Mouse (Mus musculus): Measurements from ENCODE around the gene Prokr2. TPM values are rescaled to one million over a fixed set of nuclear protein-coding genes. Genes with fewer than 3 reads are reported as not detected.
"Not testable (repeated sequence)": the region's sequence is repeated elsewhere in the genome, so short reads cannot be mapped to it uniquely, and the experiment has no call there.

The Prokr2 gene
- total RNA-seq, 2 experiments from 2014 or later = 15.3 to 20.3 TPM

- intact Hi-C loops (cut with DNase I) = no loop called here
Observed at GRCm38 (mm10) chr2:132290808-132291207, 94.4 kb downstream of the Prokr2 start.

GRCm38 (mm10) chr2:132289213-132289612, 96.0 kb downstream of the Prokr2 start:
- DNase-seq; intact Hi-C loops (cut with DNase I): not testable (repeated sequence)

More at GRCm38 (mm10) chr2:132290808-132291207, 94.4 kb downstream of the Prokr2 start:
- no peak for DNase-seq

Other genes starting within 250 kb of the Prokr2 start
- gene Slc23a2, start 240.3 kb downstream of the Prokr2 start, total RNA-seq (2021) = 10 to 100 TPM; 75.9 to 79.6 TPM
- gene Tmem230, start 137.6 kb downstream of the Prokr2 start, total RNA-seq (2021) = 10 to 100 TPM; 23.5 to 23.9 TPM
- 10 to 100 TPM; 74.2 to 81.4 TPM for gene Pcna, start 132.1 kb downstream of the Prokr2 start, total RNA-seq (2021)
- 100 to 1,000 TPM in 1 of 2 experiments, 10 to 100 TPM in 1; 96.4 to 110 TPM for gene Cds2, start 122.3 kb downstream of the Prokr2 start, total RNA-seq (2021)
- 10 to 100 TPM; 75.4 to 80.9 TPM for gene Gpcpd1, start 202.3 kb upstream of the Prokr2 start, total RNA-seq (2021)

All from left cerebral cortex, postnatal 4 days (tissue).